Mouse (Mus musculus) CD4-positive naive resting alpha-beta T cell, adult 76 days (primary cell): ENCODE results near the gene Ms4a4d. TPM values are rescaled to one million over a fixed set of nuclear protein-coding genes. Genes with fewer than 3 reads are reported as not detected.

ENCODE experiments used
- total RNA-seq: library from RNA; stranded (reverse); gene quantifications from one replicate; pipeline ENCODE4 v1.2.4, GENCODE M21; 2023

Gene Ms4a4d
- total RNA-seq = 0.76 TPM

DNA sequence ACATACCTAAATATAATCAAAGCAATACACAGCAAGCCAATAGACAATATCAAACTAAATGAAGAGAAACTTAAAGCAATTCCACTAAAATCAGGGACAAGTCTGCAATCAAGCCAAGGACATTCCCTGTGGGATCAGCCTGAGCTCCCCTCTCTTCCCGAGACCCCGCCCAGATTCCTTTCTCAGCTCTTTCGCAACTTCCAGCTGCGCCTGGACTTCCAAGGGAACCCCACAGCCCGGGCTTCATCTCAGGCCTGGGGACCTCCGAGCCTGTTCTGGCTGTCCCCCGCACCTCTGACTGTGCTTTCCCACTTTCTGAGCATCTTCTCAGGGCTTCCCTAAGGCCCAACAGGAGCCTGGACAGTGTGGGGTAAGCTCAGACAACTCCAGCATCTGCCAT lies at the start of gene Ms4a4d:
Ms4a4d (plus strand) TSS at position 209 of the 400 bp plus-strand sequence.

DNA sequence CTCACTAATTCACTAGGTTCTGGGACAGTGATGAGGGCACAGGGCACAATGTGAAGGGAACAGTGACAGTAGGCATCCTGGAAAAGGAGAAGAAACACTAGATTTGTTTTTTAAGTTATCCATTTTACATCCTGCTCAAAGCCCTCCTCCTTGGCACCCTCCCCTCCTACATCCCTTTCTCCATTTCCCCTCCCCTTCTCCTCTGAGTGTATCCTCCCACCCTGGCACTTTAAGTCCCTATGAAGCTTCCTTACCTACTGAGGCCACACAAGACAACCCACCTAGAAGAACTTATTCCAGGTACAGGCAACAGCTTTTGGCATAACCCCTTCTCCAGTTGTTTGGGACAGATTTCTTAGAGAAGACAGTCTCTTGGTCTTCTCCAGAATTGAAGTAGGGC lies 20.4 kb upstream of the Ms4a4d start, which contains the start of gene Ms4a6b:
Ms4a6b (plus strand) TSS at position 267 of the 400 bp plus-strand sequence.

DNA sequence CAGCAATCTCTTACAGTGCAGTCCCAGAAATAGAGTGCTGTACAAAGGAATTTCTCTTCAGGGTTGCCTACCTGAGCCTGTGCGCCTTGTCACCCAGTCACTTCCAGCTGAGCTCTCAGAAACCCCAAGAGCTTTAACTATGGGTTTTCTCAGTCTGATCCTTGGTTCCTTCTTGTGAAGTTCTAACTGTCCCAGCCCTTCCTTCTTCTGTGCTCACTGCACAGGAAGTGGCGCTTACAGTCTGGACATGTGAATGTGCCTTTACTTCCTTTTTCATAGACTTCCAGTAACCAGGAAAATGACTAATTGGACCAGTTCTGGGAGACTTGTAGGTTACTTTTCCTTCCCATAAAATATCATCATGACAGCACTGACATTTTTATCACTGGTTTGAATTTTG lies 68.0 kb downstream of the Ms4a4d start, which contains the start of gene Ms4a6d:
Ms4a6d (minus strand) TSS at position 247 of the 400 bp plus-strand sequence.

Other genes starting within 250 kb of the Ms4a4d start
- 0.15 TPM for gene Ms4a14, start 222.3 kb upstream of the Ms4a4d start, total RNA-seq
- gene Ms4a7, start 200.7 kb upstream of the Ms4a4d start, total RNA-seq = not detected
- 0.97 TPM for gene Ms4a4a, start 161.3 kb upstream of the Ms4a4d start, total RNA-seq
- gene Ms4a4c, start 132.0 kb upstream of the Ms4a4d start, total RNA-seq = 20.8 TPM
- gene Ms4a4b, start 93.2 kb upstream of the Ms4a4d start, total RNA-seq = 734 TPM
- gene Ms4a6c, start 67.4 kb upstream of the Ms4a4d start, total RNA-seq = 37.5 TPM
- gene Gm8369, start 50.9 kb upstream of the Ms4a4d start, total RNA-seq = 436 TPM
- gene Ms4a6b, start 20.3 kb upstream of the Ms4a4d start, total RNA-seq = 599 TPM
- 5.1 TPM for gene Ms4a6d, start 68.0 kb downstream of the Ms4a4d start, total RNA-seq
- gene Ms4a2, start 86.9 kb downstream of the Ms4a4d start, total RNA-seq = not detected
- not detected for gene Ms4a3, start 104.0 kb downstream of the Ms4a4d start, total RNA-seq
- not detected for gene Oosp2, start 123.8 kb downstream of the Ms4a4d start, total RNA-seq
- gene Oosp1, start 154.3 kb downstream of the Ms4a4d start, total RNA-seq = not detected
- gene Oosp3, start 160.3 kb downstream of the Ms4a4d start, total RNA-seq = not detected
- gene Gif, start 210.8 kb downstream of the Ms4a4d start, total RNA-seq = not detected
- 22.0 TPM for gene Mrpl16, start 233.6 kb downstream of the Ms4a4d start, total RNA-seq